22 mouse cellular contexts compared by ENCODE assay signal in genomic region chr9:48473131-48473530, GRCm38 (mm10).
"Had no signal": no experiment of that assay in that cellular context is flagged by ENCODE, and none has a peak within 500 bp of the region (broad histone marks: within the 10 kb centered on the region; RNA-seq: fewer than 3 reads in every experiment).

No protein-coding gene starts in this region.

- H3K4me1 ChIP-seq: kidney, embryonic 15.5 days; limb, embryonic 10.5 days; limb, embryonic 13.5 days; lung, embryonic 15.5 days; midbrain, embryonic 10.5 days; midbrain, embryonic 13.5 days; neural tube, embryonic 13.5 days; stomach, embryonic 15.5 days had no signal

- H3K27ac ChIP-seq: kidney, embryonic 15.5 days; limb, embryonic 10.5 days; limb, embryonic 13.5 days; liver, embryonic 12.5 days; liver, embryonic 15.5 days; lung, embryonic 15.5 days; midbrain, embryonic 10.5 days; midbrain, embryonic 13.5 days; neural tube, embryonic 13.5 days; stomach, embryonic 15.5 days had no signal

- ATAC-seq: liver, embryonic 12.5 days; midbrain, embryonic 13.5 days; midbrain, embryonic 16.5 days had no signal

- H3K4me3 ChIP-seq: kidney, embryonic 15.5 days; limb, embryonic 10.5 days; limb, embryonic 13.5 days; liver, embryonic 12.5 days; liver, embryonic 15.5 days; lung, embryonic 15.5 days; megakaryocyte, embryonic 14.5 days; midbrain, embryonic 10.5 days; midbrain, embryonic 13.5 days; myocyte; neural tube, embryonic 13.5 days; stomach, embryonic 15.5 days had no signal

- H3K27me3 ChIP-seq: kidney, embryonic 15.5 days; limb, embryonic 13.5 days; liver, embryonic 12.5 days; liver, embryonic 15.5 days; lung, embryonic 15.5 days; megakaryocyte, embryonic 14.5 days; midbrain, embryonic 13.5 days; neural tube, embryonic 13.5 days; stomach, embryonic 15.5 days had no signal

- DNase-seq: kidney, adult 8-10 months; kidney, postnatal 10 days; kidney, postnatal 36 days; layer of hippocampus, postnatal 36 days; liver; lung, postnatal 10 days; retina, postnatal 1 day; right cerebral cortex, postnatal 4 days; thymus, postnatal 36 days had no signal

- H3K9me3 ChIP-seq: kidney, embryonic 15.5 days; limb, embryonic 10.5 days; limb, embryonic 13.5 days; liver, embryonic 12.5 days; liver, embryonic 15.5 days; lung, embryonic 15.5 days; megakaryocyte, embryonic 14.5 days; midbrain, embryonic 10.5 days; midbrain, embryonic 13.5 days; neural tube, embryonic 13.5 days; stomach, embryonic 15.5 days had no signal
